In genomic region chr1:181263216-181263615, GRCm38 (mm10) we compare ENCODE assay signal across 24 mouse cellular contexts. TPM values are rescaled to one million over a fixed set of nuclear protein-coding genes. Genes with fewer than 3 reads are reported as not detected.
DNase-seq lines count a peak whose midpoint lies in the region; ATAC-seq and TF ChIP-seq lines count a peak whose summit lies in the region.
"Had no signal": no experiment of that assay in that cellular context is flagged by ENCODE, and none has a peak within 500 bp of the region (broad histone marks: within the 10 kb centered on the region; RNA-seq: fewer than 3 reads in every experiment).

No protein-coding gene starts in this region.

- WGBS in kidney, adult 2 months: 92% methylated on average over 10 of the region's 10 CpGs
- 89% methylated on average over 10 of the region's 10 CpGs for WGBS in liver, embryonic 15.5 days (ENCODE audit: insufficient replicate concordance)

- H3K4me3 ChIP-seq in kidney, adult 2 months (ENCODE audit: insufficient read depth, low read depth, low read length): no peak overlapping the region
- no peak overlapping the region for H3K4me3 ChIP-seq in liver, embryonic 15.5 days (replicated peaks)
- H3K4me3 ChIP-seq: embryonic facial prominence, embryonic 10.5 days; embryonic facial prominence, embryonic 12.5 days; forebrain, embryonic 13.5 days; forebrain, embryonic 15.5 days had no signal

- no peaks in the 10 kb centered on the region for H3K9me3 ChIP-seq in liver, embryonic 15.5 days (replicated peaks)
- H3K9me3 ChIP-seq: embryonic facial prominence, embryonic 10.5 days; embryonic facial prominence, embryonic 12.5 days; forebrain, embryonic 13.5 days; forebrain, embryonic 15.5 days; G1E had no signal

- no peak for ATAC-seq in liver, embryonic 15.5 days (ENCODE audit: insufficient read depth)
- ATAC-seq: activated CD4-positive, CD25-positive, alpha-beta regulatory T cell, adult 4 months; CD4-positive, CD25-positive, alpha-beta regulatory T cell, adult 4 months; forebrain, embryonic 13.5 days; forebrain, embryonic 15.5 days; Patski had no signal

- no peak for TF ChIP-seq CTCF in kidney, adult 2 months (conservative IDR thresholded peaks at IDR 0.05; ENCODE audit: insufficient read depth, insufficient read length, low read depth, low read length)

- H3K9ac ChIP-seq in liver, embryonic 15.5 days: no peak overlapping the region
- H3K9ac ChIP-seq: embryonic facial prominence, embryonic 12.5 days; forebrain, embryonic 13.5 days; forebrain, embryonic 15.5 days had no signal

- H3K27me3 ChIP-seq in kidney, adult 2 months (replicated peaks; ENCODE audit: control insufficient read depth, insufficient read depth, low read length): no peaks in the 10 kb centered on the region
- no peaks in the 10 kb centered on the region for H3K27me3 ChIP-seq in liver, embryonic 15.5 days
- H3K27me3 ChIP-seq: CH12.LX; embryonic facial prominence, embryonic 12.5 days; forebrain, embryonic 13.5 days; forebrain, embryonic 15.5 days; Patski had no signal

- H3K36me3 ChIP-seq in kidney, adult 2 months (ENCODE audit: control insufficient read depth, insufficient read depth, low read length): no peaks in the 10 kb centered on the region
- H3K36me3 ChIP-seq in liver, embryonic 15.5 days (replicated peaks): no peaks in the 10 kb centered on the region
- H3K36me3 ChIP-seq: embryonic facial prominence, embryonic 10.5 days; embryonic facial prominence, embryonic 12.5 days; forebrain, embryonic 15.5 days; G1E had no signal

- peak; percentile 66 for DNase-seq in heart, adult 11 months
- no peak for DNase-seq in heart, postnatal 25 days (ENCODE audit: low spot score)
- DNase-seq in kidney, adult 9 months: peak; percentile 18
- no peak for DNase-seq in kidney, adult 2 months
- DNase-seq in liver: no peak
- DNase-seq: adrenal gland, adult 8-10 months; adrenal gland, postnatal 14 days; adrenal gland, postnatal 36 days; B cell, adult 2 months; cerebellum, adult 11-12 months; cerebellum, adult 2 months; cerebellum, adult 9-10 months; cerebellum, postnatal 10 days; cerebellum, postnatal 25 days had no signal

- no peak overlapping the region for H3K27ac ChIP-seq in kidney, adult 2 months (ENCODE audit: insufficient read depth, low read depth, low read length)
- 0 out of 2 replicates have a peak overlapping the region, but pooled peaks have one; percentile 100 for H3K27ac ChIP-seq in liver, embryonic 15.5 days (replicated peaks)
- H3K27ac ChIP-seq: embryonic facial prominence, embryonic 10.5 days; embryonic facial prominence, embryonic 12.5 days; forebrain, embryonic 13.5 days; forebrain, embryonic 15.5 days had no signal

- H3K4me2 ChIP-seq in liver, embryonic 15.5 days: no peak overlapping the region
- H3K4me2 ChIP-seq: embryonic facial prominence, embryonic 12.5 days; forebrain, embryonic 13.5 days; forebrain, embryonic 15.5 days had no signal

- intact Hi-C loops in heart, postnatal 25 days (cut with DNase I): no loop called here

- H3K4me1 ChIP-seq in kidney, adult 2 months (ENCODE audit: control insufficient read depth, insufficient read depth, low read length): peaks cover 6% of the 10 kb centered on the region; the same call in 1 of the 2 replicates
- H3K4me1 ChIP-seq in liver, embryonic 15.5 days (replicated peaks): peaks cover 45% of the 10 kb centered on the region
- H3K4me1 ChIP-seq: embryonic facial prominence, embryonic 12.5 days had no signal

- no peak for TF ChIP-seq POLR2A in kidney, adult 2 months (IDR thresholded peaks at IDR 0.05; ENCODE audit: low read depth, low read length)

RNA-seq across cellular contexts. Expression of gene Wdr26, which starts 51.4 kb away (rescaled TPM):
- 100 to 1,000 TPM in 1 of 2 experiments, 10 to 100 TPM in 1; 96.0 to 103 TPM for total RNA-seq in heart, postnatal 25 days (2021)
- polyA plus RNA-seq in kidney, adult 2 months (2012; rRNA removed): 28.5 and 32.1 TPM in 2 replicates
- polyA plus RNA-seq in liver, embryonic 15.5 days (2015; fragmentation: Nextera tagmentation; extraction: Ambion mirVana): 40.8 and 45.0 TPM in 2 replicates

Comparison
In these comparisons a context has a peak if more than half of its experiments do, and no peak if none do; other contexts are left out.
1. DNase-seq: peak in heart, adult 11 months (single experiment) and kidney, adult 9 months (single experiment); none in heart, postnatal 25 days (single experiment), kidney, adult 2 months (single experiment) and liver (single experiment).